Mouse (Mus musculus) heart, embryonic 13.5 days (tissue): ENCODE data around the gene Ccnt2. TPM values are rescaled to one million over a fixed set of nuclear protein-coding genes. Genes with fewer than 3 reads are reported as not detected.
A peak's percentile ranks its signal among the peaks of the same experiment; 100 is the strongest.

Experiments used
- ATAC-seq: fragments of 200-750 bp; cut with Nextera tagmentation; 2 replicates; pipeline ENCODE4 v1.8.0; 2017; ENCODE audit warnings: moderate TSS enrichment; ENCODE audit not compliant: insufficient number of reproducible peaks, low FRiP score, low TSS enrichment; ENCODE audit errors: extremely low read depth
- H3K27ac ChIP-seq: fragments of 300-500 bp; sonication (generic); replicated peaks from 2 replicates; pipeline ENCODE4 v1.5.1; 2015; ENCODE audit warnings: moderate library complexity, mild to moderate bottlenecking, inconsistent platforms
- H3K27me3 ChIP-seq: fragments of 300-500 bp; sonication (generic); replicated peaks from 2 replicates; pipeline ENCODE4 v1.6.1; 2015; ENCODE audit warnings: mild to moderate bottlenecking, inconsistent platforms
- H3K36me3 ChIP-seq: fragments of 300-500 bp; sonication (generic); 2 replicates; pipeline ENCODE4 v1.6.1; 2015; ENCODE audit warnings: mild to moderate bottlenecking, inconsistent platforms
- H3K4me1 ChIP-seq: fragments of 300-500 bp; sonication (generic); 2 replicates; pipeline ENCODE4 v1.6.1; 2015; ENCODE audit warnings: inconsistent platforms
- H3K4me2 ChIP-seq: fragments of 300-500 bp; sonication (generic); 2 replicates; pipeline ENCODE4 v1.6.1; 2015; ENCODE audit warnings: inconsistent platforms, mild to moderate bottlenecking, moderate library complexity
- H3K4me3 ChIP-seq: fragments of 300-500 bp; sonication (generic); 2 replicates; pipeline ENCODE4 v1.5.1; 2015; ENCODE audit warnings: moderate library complexity, mild to moderate bottlenecking, inconsistent platforms
- H3K9ac ChIP-seq: fragments of 300-500 bp; sonication (generic); 2 replicates; pipeline ENCODE4 v1.6.1; 2015; ENCODE audit warnings: inconsistent platforms, mild to moderate bottlenecking, moderate library complexity
- H3K9me3 ChIP-seq: fragments of 300-500 bp; sonication (generic); 2 replicates; pipeline ENCODE4 v1.6.1; 2016; ENCODE audit warnings: inconsistent platforms
- WGBS: fragments of 180-500 bp; shearing (Covaris S2); methylation state at CpG from one replicate; pipeline ENCODE4 v1.1.7; 2015; ENCODE audit warnings: mixed read lengths; 5-methylcytosine and 5-hydroxymethylcytosine counted together
- polyA plus RNA-seq: library from polyadenylated mRNA; unstranded; fragments of >200 nt; fragmentation: Nextera tagmentation; extraction: Ambion mirVana; gene quantifications from 2 replicates; pipeline ENCODE4 v1.2.1, GENCODE M21; 2015

The Ccnt2 gene
- polyA plus RNA-seq, 1 experiment from 2014 or later = 56.9 TPM

DNA sequence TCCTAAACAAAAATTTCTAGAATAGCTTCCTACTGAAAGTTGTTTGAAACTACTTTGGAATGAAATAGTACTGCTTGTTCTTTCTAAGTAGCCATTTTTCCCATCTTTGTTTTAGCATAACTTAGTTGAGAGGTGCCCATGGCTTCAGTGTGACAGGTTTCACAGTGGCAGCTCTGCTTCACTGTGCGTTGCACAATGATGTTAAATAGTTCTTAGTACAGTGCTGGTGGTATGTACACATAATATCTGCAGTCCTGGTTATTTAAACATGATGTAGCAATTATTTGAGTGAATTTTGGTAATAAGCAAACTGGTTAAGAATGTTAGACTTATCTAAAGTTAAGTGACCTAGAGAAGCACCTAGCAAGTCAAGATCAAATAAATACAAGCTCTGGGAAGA lies 19.5 kb downstream of the Ccnt2 start:
- Histone ChIP-seq H3K4me3 (no peak overlapping the region), H3K27me3 (no peaks in the 10 kb centered on the region), H3K27ac (no peak overlapping the region), H3K4me2 (no peak overlapping the region), H3K9ac (no peak overlapping the region), H3K9me3 (no peaks in the 10 kb centered on the region), H3K4me1 (peaks cover 36% of the 10 kb centered on the region), H3K36me3 (peaks cover 33% of the 10 kb centered on the region)
- 86% methylated on average over 1 of the region's 1 CpGs for WGBS
- no peak for ATAC-seq

DNA sequence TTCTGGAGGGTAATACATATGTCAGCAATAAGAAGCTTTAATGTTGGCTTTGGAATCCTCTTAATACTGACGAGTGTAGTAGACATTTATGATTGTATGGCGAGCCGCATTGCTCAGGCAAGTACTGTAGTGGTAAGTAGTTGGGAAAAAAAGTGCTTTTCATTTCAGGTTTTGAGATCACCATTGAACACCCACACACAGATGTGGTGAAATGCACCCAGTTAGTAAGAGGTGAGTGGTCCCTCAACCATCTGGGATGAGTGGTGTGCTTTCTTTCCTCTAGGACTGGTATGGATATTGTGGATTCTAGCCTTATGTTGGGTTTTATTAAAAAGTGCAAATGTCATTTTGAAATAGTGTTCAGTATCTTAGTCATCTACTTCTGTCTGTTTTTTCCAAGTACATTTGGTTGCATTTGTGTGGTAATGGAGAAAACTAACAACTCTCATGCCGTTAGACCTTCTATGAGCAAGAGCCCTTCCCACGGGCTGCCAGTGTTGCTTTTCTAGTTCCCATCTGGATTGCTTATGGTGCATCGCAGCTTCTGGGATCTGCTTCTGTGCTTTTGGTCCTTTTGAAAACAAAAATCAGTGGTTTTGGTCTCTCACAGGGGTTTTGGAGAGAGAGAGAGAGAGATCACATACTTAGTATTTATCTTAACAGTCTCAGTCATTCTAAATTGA lies 21.3 kb downstream of the Ccnt2 start:
- Histone ChIP-seq H3K4me1 (peaks cover 25% of the 10 kb centered on the region), H3K9ac (no peak overlapping the region), H3K27ac (no peak overlapping the region), H3K4me2 (no peak overlapping the region), H3K9me3 (no peaks in the 10 kb centered on the region), H3K27me3 (no peaks in the 10 kb centered on the region), H3K36me3 (peaks cover 47% of the 10 kb centered on the region), H3K4me3 (no peak overlapping the region)
- no peak for ATAC-seq
- 92% methylated on average over 6 of the region's 6 CpGs for WGBS

DNA sequence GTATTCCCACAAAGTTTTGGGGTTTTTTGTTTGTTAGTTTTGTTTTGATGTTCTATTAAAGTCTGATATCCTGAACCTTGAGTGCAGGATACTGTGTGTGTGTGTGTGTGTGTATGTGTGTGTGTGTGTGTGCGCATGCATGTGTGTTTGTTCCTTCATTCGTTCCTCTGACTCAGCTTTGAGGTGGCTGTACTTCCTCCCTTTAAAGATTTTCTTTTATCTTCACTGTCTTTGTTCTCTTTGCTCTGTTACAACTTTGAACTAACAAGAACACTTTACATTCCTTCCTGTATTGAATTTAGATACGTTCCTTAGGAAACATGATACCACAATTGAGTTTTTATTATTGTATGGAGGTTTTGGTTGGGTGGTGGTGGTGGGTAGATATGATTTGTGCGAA lies 22.4 kb downstream of the Ccnt2 start:
- WGBS = 56% methylated on average over 4 of the region's 4 CpGs
- no peak for ATAC-seq
- Histone ChIP-seq H3K4me2 (no peak overlapping the region), H3K27me3 (no peaks in the 10 kb centered on the region), H3K27ac (peak overlapping the region; percentile 42; the same call in 1 of the 2 replicates), H3K36me3 (peaks cover 49% of the 10 kb centered on the region), H3K4me3 (no peak overlapping the region), H3K9me3 (no peaks in the 10 kb centered on the region), H3K4me1 (peaks cover 17% of the 10 kb centered on the region), H3K9ac (no peak overlapping the region)

DNA sequence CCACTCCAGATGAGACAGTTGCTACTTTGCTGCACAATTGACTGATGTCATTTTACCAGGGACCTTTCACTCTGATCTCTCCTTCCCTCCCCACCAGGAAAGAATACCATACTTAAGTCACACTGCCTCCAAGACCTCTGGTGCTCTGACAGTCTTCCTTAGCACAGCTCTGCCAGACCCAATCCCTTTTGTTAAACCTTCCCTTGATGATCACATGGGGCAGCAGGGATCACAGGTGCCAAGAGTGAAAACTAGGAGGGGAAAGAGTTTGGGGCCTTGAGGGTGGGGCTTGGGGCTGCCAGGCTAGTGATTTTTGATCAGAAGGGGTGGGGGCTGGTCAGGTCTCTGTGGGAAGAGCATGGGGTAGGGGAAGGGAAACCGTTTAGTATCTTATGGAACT lies 22.8 kb downstream of the Ccnt2 start:
- Histone ChIP-seq H3K9me3 (no peaks in the 10 kb centered on the region), H3K27me3 (no peaks in the 10 kb centered on the region), H3K9ac (no peak overlapping the region), H3K36me3 (peaks cover 50% of the 10 kb centered on the region), H3K27ac (peak overlapping the region; percentile 42; the same call in 1 of the 2 replicates), H3K4me2 (no peak overlapping the region), H3K4me1 (peaks cover 17% of the 10 kb centered on the region), H3K4me3 (no peak overlapping the region)
- 70% methylated on average over 1 of the region's 1 CpGs for WGBS
- no peak for ATAC-seq

DNA sequence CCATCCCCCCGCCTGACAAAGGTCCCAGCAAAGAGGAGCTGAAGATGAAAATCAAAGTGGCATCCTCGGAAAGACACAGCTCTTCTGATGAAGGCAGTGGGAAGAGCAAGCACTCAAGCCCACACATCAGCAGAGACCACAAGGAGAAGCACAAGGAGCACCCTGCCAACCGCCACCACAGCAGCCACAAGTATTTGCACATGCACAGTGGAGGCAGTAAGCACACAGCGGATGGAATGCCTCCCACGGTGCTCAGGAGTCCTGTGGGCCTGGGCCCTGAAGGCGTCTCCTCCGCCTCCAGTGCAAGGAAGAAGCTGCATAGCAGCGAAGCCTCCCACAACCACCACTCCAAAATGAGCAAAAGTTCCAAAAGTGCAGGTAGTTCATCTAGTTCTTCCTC lies 29.0 kb downstream of the Ccnt2 start:
- H3K9me3 ChIP-seq = no peaks in the 10 kb centered on the region
- no peak for ATAC-seq
- no peak overlapping the region for H3K9ac ChIP-seq
- H3K4me2 ChIP-seq = no peak overlapping the region
- H3K36me3 ChIP-seq = peaks cover 74% of the 10 kb centered on the region
- H3K27ac ChIP-seq = no peak overlapping the region
- no peaks in the 10 kb centered on the region for H3K27me3 ChIP-seq
- peaks cover 9% of the 10 kb centered on the region for H3K4me1 ChIP-seq
- no peak overlapping the region for H3K4me3 ChIP-seq
- 83% methylated on average over 8 of the region's 8 CpGs for WGBS

DNA sequence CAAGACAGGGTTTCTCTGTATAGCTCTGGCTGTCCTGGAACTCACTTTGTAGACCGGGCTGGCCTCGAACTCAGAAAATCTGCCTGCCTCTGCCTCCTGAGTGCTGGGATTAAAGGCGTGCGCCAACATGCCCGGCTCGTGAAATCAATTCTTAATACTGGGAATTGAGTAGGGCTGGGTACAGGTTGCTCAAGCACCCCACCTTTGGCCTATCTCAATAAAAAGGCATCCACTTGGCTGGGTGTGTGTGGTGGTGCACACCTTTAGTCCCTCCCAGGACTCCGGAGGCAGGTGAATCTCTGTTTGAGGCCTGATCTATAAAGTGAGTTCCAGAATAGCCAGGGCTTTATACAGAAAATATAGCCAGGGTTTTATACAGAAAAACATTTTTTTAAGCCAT lies 34.7 kb downstream of the Ccnt2 start:
- Histone ChIP-seq H3K4me3 (no peak overlapping the region), H3K9me3 (no peaks in the 10 kb centered on the region), H3K4me2 (no peak overlapping the region), H3K27ac (no peak overlapping the region), H3K36me3 (peaks cover 34% of the 10 kb centered on the region), H3K27me3 (no peaks in the 10 kb centered on the region), H3K9ac (no peak overlapping the region), H3K4me1 (peaks cover 10% of the 10 kb centered on the region)
- 93% methylated on average over 7 of the region's 7 CpGs for WGBS
- no peak for ATAC-seq

DNA sequence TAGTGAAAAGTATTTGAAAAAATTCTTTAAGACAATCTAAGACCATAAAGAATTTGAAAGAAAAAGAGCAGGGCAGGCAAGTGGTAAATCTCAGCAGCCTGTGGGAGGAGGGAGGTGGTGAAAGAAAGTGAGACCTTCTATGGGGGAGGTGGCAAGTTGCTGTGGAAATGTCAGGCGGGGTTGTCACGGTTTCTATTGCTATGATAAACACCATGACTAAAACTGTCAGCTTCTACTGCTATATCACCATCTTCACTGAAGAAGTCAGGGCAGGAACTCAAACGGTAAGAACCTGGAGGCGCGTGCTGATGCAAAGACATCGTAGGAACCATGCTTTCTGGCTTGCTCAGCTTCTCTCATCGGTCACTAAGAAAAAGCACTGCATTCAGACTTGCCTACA lies 39.0 kb downstream of the Ccnt2 start:
- no peak for ATAC-seq
- Histone ChIP-seq H3K9me3 (no peaks in the 10 kb centered on the region), H3K4me3 (no peak overlapping the region), H3K4me1 (peaks cover 13% of the 10 kb centered on the region), H3K27ac (no peak overlapping the region), H3K27me3 (no peaks in the 10 kb centered on the region), H3K9ac (no peak overlapping the region), H3K4me2 (peak overlapping the region; percentile 34), H3K36me3 (peaks cover under 1% of the 10 kb centered on the region; the same call in 1 of the 2 replicates)
- 53% methylated on average over 7 of the region's 7 CpGs for WGBS

DNA sequence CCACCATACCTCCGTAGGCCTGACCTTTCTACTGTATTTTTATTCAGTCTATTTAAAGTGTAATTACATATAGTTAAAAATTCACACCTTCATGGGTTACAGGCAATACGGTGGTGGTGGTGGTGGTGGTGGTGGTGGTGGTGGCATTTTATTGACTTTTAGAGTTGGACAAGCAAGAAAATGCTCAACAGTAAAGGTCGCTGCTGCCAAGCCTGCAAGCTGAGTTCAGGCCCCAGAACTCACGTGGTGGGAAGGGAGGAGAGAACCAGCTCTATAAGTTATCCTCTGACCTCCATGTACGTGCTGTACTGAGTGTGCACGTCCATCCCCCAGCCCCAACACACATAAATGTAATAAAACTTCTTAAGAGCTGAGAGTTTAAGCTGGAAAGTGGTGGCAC lies 42.4 kb downstream of the Ccnt2 start:
- H3K36me3 ChIP-seq = no peaks in the 10 kb centered on the region
- ATAC-seq = no peak
- H3K9ac ChIP-seq = no peak overlapping the region
- WGBS = 83% methylated on average over 6 of the region's 6 CpGs
- H3K4me3 ChIP-seq = no peak overlapping the region
- no peaks in the 10 kb centered on the region for H3K9me3 ChIP-seq
- H3K4me2 ChIP-seq = no peak overlapping the region
- H3K27ac ChIP-seq = no peak overlapping the region
- H3K4me1 ChIP-seq = peaks cover 14% of the 10 kb centered on the region
- no peaks in the 10 kb centered on the region for H3K27me3 ChIP-seq

DNA sequence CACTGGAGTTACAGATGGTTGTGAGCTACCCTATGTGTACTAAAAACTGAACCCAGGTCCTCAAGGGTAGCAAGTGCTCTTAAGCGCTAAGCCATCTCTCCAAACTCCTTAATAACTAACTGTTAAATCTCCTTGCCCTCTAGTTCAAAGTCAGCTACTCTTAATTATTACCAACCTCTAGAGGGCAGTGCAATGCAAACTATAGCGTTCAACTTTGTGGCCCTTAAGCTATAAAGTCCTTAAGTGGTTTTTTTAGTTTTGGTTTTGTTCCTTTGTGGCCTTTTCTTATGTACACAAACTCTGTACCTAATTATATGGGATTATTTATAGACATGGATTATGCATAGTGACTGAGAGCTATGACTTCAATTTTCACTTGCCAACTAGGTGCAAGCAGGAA lies 53.4 kb downstream of the Ccnt2 start:
- WGBS = 13% methylated on average over 2 of the region's 2 CpGs
- no peaks in the 10 kb centered on the region for H3K27me3 ChIP-seq
- no peak for ATAC-seq
- H3K36me3 ChIP-seq = no peaks in the 10 kb centered on the region
- no peak overlapping the region for H3K4me3 ChIP-seq
- H3K27ac ChIP-seq = no peak overlapping the region
- no peak overlapping the region for H3K4me2 ChIP-seq
- H3K4me1 ChIP-seq = no peaks in the 10 kb centered on the region
- no peak overlapping the region for H3K9ac ChIP-seq
- H3K9me3 ChIP-seq = no peaks in the 10 kb centered on the region

DNA sequence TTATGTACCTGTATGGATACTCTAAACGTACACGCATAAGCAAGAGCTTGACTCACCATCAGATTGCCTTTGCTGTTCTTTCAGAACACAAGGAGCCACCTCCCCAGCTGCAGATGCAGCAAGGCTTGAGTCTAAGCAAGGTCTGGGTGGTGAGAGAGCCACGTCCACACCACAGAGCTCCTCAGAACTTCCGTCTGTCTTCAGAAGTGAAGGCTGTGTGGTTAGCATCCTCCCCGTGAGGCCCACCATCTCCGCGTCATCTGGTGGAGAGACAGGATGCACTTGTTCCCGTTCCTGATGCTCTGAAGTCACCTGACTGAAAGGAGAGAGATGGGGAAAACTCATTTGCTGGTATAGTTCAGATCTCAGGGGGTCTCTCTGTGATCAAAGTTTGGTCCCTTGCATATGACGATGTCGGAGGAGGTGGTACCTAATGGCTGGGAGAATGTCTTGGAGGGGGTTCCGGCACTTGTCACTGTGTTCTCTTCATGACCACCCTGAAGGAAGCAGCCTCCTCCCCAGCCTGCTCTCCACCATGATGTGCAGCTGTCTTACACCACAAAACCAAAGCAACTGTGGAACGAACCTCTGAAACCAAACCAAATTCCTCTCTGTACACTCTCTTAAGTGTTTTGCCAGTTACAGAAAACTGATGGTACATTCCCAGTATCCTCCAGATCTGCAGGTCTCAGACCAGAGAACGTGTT lies 56.4 kb downstream of the Ccnt2 start:
- ATAC-seq = no peak
- Histone ChIP-seq H3K4me1 (peaks cover 6% of the 10 kb centered on the region), H3K9ac (no peak overlapping the region), H3K4me2 (no peak overlapping the region), H3K27me3 (no peaks in the 10 kb centered on the region), H3K4me3 (no peak overlapping the region), H3K36me3 (no peaks in the 10 kb centered on the region), H3K9me3 (no peaks in the 10 kb centered on the region), H3K27ac (no peak overlapping the region)
- WGBS = 75% methylated on average over 13 of the region's 13 CpGs

DNA sequence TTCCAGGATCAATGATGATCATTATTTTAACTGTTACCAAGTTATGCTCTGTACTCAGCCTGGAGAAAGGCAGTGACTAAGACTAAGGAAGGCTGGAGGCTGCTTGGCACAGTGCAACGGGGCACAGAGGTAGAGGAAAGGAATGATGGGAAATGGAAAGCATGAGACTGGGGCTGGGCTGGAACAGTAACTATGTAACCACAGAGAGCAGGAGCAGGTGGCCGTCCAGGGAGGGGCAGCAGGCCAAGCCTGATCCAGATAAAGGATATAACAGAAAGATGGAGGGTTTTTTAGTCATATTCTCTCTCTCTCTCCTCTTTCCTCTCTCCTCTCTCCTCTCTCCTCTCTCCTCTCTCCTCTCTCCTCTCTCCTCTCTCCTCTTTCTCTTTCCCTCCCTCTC lies 59.8 kb downstream of the Ccnt2 start:
- Histone ChIP-seq H3K36me3 (no peaks in the 10 kb centered on the region), H3K4me1 (peaks cover 6% of the 10 kb centered on the region), H3K27ac (no peak overlapping the region), H3K9ac (no peak overlapping the region), H3K4me3 (no peak overlapping the region), H3K4me2 (no peak overlapping the region), H3K9me3 (no peaks in the 10 kb centered on the region), H3K27me3 (no peaks in the 10 kb centered on the region)
- no peak for ATAC-seq
- WGBS = 36% methylated on average over 2 of the region's 2 CpGs

DNA sequence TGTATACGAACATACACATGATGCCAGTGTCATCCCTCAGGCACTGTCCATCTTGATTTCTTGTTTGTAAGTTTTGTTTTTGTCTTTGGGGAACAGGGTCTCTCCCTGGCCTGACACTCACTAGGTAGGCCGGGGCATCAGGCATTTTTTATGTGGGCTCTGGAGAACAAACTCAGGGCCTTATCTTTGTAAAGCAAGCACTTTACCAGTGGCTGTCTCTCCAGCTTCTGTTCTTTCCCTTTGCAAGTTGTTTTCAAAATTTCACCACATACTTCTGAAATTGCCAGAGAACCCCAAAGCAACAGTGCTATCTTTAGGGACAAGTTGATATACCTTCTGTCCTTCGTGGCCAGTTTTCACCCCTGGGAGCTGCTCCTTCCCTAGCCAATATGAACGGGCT lies 60.2 kb downstream of the Ccnt2 start:
- no peaks in the 10 kb centered on the region for H3K9me3 ChIP-seq
- H3K36me3 ChIP-seq = no peaks in the 10 kb centered on the region
- WGBS = 47% methylated on average over 4 of the region's 4 CpGs
- H3K9ac ChIP-seq = no peak overlapping the region
- H3K27me3 ChIP-seq = no peaks in the 10 kb centered on the region
- ATAC-seq = no peak
- H3K4me1 ChIP-seq = peaks cover 6% of the 10 kb centered on the region
- H3K4me2 ChIP-seq = no peak overlapping the region
- no peak overlapping the region for H3K27ac ChIP-seq
- H3K4me3 ChIP-seq = no peak overlapping the region
